Mouse (Mus musculus) layer of hippocampus, adult 8-10 months (tissue): ENCODE data around the gene Mtss1l. TPM values are rescaled to one million over a fixed set of nuclear protein-coding genes. Genes with fewer than 3 reads are reported as not detected.
A peak's percentile ranks its signal among the peaks of the same experiment; 100 is the strongest.

Experiments
- DNase-seq, 2 experiments: peaks; one replicate each; pipeline ENCODE4 v3.0.0; 2022; ENCODE audit warnings: low spot score in 2 of 2
- total RNA-seq, 4 experiments: library from RNA; stranded (reverse); gene quantifications; 2 replicates each; pipeline ENCODE4 v1.2.4; 2022

The Mtss1l gene
- total RNA-seq, 4 experiments from 2014 or later = 209 to 246 (median 223) TPM

- no peak for DNase-seq
Measured at GRCm38 (mm10) chr8:110706288-110706870, 14.9 kb upstream of the Mtss1l start.

- DNase-seq = no peak
Measured at GRCm38 (mm10) chr8:110708429-110708828, 12.8 kb upstream of the Mtss1l start.

- no peak for DNase-seq
Measured at GRCm38 (mm10) chr8:110710593-110710992, 10.7 kb upstream of the Mtss1l start.

GRCm38 (mm10) chr8:110711271-110711934 is 9.9 kb upstream of the Mtss1l start:
- no peak for DNase-seq

GRCm38 (mm10) chr8:110713073-110713472 is 8.2 kb upstream of the Mtss1l start:
- DNase-seq = no peak

- DNase-seq = no peak
Measured at GRCm38 (mm10) chr8:110714827-110715519, 6.3 kb upstream of the Mtss1l start.

- DNase-seq = peak; percentile 80 to 87
Measured at GRCm38 (mm10) chr8:110716075-110716474, 5.2 kb upstream of the Mtss1l start.

- DNase-seq = no peak
Measured at GRCm38 (mm10) chr8:110717131-110717530, 4.1 kb upstream of the Mtss1l start.

GRCm38 (mm10) chr8:110718209-110718968 is 2.9 kb upstream of the Mtss1l start:
- no peak for DNase-seq

- DNase-seq = peak in 1 of 2 experiments; percentile 61
Measured at GRCm38 (mm10) chr8:110718969-110719670, 2.2 kb upstream of the Mtss1l start.

- no peak for DNase-seq
Measured at GRCm38 (mm10) chr8:110719898-110720653, 1.2 kb upstream of the Mtss1l start.

- no peak for DNase-seq
Measured at GRCm38 (mm10) chr8:110721606-110722413, 534 bp downstream of the Mtss1l start.

GRCm38 (mm10) chr8:110722414-110723011 is 1.2 kb downstream of the Mtss1l start:
- DNase-seq = no peak

- no peak for DNase-seq
Measured at GRCm38 (mm10) chr8:110724493-110724892, 3.2 kb downstream of the Mtss1l start.

GRCm38 (mm10) chr8:110725084-110725838 is 4.0 kb downstream of the Mtss1l start:
- peak; percentile 73 to 86 for DNase-seq

GRCm38 (mm10) chr8:110726893-110727292 is 5.6 kb downstream of the Mtss1l start:
- DNase-seq = peak in 1 of 2 experiments; percentile 68

- DNase-seq = no peak
Measured at GRCm38 (mm10) chr8:110731346-110731859, 10.1 kb downstream of the Mtss1l start.

GRCm38 (mm10) chr8:110733036-110733435 is 11.8 kb downstream of the Mtss1l start:
- DNase-seq = no peak
